Mouse (Mus musculus) Patski (cell line): ENCODE data around the gene Pold1. TPM values are rescaled to one million over a fixed set of nuclear protein-coding genes. Genes with fewer than 3 reads are reported as not detected.
A peak's percentile ranks its signal among the peaks of the same experiment; 100 is the strongest.

Source experiments
- ATAC-seq: fragments of 100-300 bp; one replicate; pipeline ENCODE4 v1.8.0; 2021
- CTCF ChIA-PET: fragments of 350-600 bp; sonication (Branson Sonifier 250); formaldehyde crosslinking; loops from one replicate; lab custom pipeline; 2022; ENCODE audit warnings: inconsistent platforms; lab: Charles Lee
- POLR2A ChIA-PET: fragments of 350-600 bp; sonication (Branson Sonifier 250); formaldehyde crosslinking; loops from one replicate; lab custom pipeline; 2022; ENCODE audit warnings: antibody characterized with exemption, inconsistent platforms; lab: Charles Lee
- DNase-seq: peaks from one replicate; pipeline ENCODE4 v3.0.0-alpha.2; 2011; ENCODE audit warnings: low read depth, low spot score
- H3K27me3 ChIP-seq: fragments of 371-371 bp; one replicate; pipeline ENCODE4 v1.5.1; 2021
- CTCF ChIP-seq: fragments of 100-300 bp; IDR thresholded peaks from one replicate; pipeline ENCODE4 v1.5.1; 2021
- in situ Hi-C: fragments of 300-500 bp; cut with MboI; formaldehyde crosslinking; loops from 3 replicates; pipeline ENCODE4 v1.11.1; 2018; ENCODE audit warnings: low pct_unique_long_range_greater_than_20kb, mixed read lengths
- polyA plus RNA-seq: library from polyadenylated mRNA; unstranded; gene quantifications from one replicate; pipeline ENCODE4 v1.2.3, GENCODE M21; 2021

The Pold1 gene
- 30.9 TPM for polyA plus RNA-seq

DNA sequence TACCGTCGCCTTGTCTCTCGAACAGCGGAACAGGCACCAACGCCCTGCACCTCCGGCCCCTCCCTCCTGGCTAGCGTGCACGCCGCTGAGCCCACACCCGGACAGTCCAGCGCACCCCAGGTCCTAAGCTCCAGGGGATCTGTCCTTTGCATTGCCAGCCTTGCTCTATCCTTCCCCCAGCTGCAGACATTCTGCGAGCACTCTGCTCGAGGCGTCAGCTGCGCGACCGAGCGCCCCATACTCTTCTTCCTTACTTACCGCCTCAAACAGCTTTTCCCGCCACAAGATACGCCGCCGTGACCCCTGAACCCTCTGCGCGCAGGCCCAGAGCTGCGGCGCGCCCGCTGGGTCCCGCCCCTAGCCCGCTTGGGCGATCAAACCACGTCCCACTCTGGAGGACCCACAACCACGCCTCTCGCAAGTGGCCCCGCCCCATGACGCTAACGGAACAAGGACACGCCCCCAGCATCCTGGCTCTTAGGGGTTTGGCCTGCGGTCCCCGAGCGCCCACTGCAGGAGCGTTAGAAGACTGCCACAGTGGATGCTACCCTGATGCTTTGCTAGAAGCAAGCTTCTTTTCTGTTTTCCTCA lies at the start of gene Pold1:
Gene Pold1 (minus strand): TSS at position 353 of the 591 bp plus-strand sequence.
- H3K27me3 ChIP-seq = no peaks in the 10 kb centered on the region
- CTCF ChIA-PET = interaction anchor here (0.7 to 3.5 kb wide), 11 partner anchors 12 to 52 kb away, joined by 3 to 27 read pairs (median 5); partner anchors contain the start of genes Emc10, Fam71e1 and Spib
- peak; percentile 86 for ATAC-seq
- POLR2A ChIA-PET = interaction anchor here (0.8 to 1.1 kb wide), 4 partner anchors 11 to 61 kb away, joined by 3 to 4 read pairs (median 4); no protein-coding TSS in a partner anchor
- in situ Hi-C loops = no loop called here
- DNase-seq = peak; percentile 90
- no peak for TF ChIP-seq CTCF

DNA sequence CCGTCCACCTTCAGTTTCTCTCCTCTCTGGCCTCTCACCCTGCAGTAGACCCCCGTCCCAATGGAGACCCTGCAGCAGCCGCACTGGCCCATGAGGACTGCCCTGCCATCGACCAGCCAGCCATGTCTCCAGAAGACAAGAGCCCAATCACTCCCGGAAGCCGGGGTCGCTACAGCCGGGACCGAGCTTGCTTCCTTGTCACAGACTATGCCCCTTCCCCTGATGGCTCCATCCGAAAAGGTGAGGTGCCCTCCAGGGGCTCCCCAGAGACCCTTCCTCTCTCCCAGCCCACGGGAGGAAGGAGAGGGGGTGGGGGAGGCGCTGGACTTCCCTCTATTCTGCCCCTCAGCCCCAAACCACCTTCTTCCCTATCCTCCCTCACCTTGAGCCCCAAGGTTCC lies 49.7 kb upstream of the Pold1 start:
- DNase-seq = no peak
- peaks cover 8% of the 10 kb centered on the region for H3K27me3 ChIP-seq
- POLR2A ChIA-PET = no interaction called here
- no peak for ATAC-seq
- TF ChIP-seq CTCF = no peak
- CTCF ChIA-PET = no interaction called here
- in situ Hi-C loops = no loop called here

DNA sequence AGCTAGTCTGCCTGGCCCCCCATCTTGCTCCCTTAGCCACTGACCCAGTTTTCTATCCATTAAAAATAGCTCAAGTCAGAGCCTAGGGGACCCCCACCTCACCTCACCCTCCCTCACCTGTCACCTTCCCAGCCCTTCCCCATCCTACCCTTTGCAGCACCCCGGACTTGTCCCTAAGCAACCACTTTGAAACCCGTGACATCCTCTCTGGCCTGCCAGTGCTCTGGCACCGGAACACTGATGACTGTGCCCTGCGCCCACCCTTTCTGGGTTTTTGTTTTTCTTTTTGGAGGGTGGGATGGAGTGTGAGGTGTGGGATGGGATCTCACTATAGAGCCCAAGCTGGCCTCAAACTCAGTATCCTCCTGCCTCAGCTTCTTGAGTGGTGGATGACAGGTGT lies 49.0 kb upstream of the Pold1 start:
- ChIA-PET CTCF (no interaction called here), POLR2A (no interaction called here)
- H3K27me3 ChIP-seq = peaks cover 6% of the 10 kb centered on the region
- in situ Hi-C loops = no loop called here
- DNase-seq (no peak), ATAC-seq (no peak)
- TF ChIP-seq CTCF = no peak

DNA sequence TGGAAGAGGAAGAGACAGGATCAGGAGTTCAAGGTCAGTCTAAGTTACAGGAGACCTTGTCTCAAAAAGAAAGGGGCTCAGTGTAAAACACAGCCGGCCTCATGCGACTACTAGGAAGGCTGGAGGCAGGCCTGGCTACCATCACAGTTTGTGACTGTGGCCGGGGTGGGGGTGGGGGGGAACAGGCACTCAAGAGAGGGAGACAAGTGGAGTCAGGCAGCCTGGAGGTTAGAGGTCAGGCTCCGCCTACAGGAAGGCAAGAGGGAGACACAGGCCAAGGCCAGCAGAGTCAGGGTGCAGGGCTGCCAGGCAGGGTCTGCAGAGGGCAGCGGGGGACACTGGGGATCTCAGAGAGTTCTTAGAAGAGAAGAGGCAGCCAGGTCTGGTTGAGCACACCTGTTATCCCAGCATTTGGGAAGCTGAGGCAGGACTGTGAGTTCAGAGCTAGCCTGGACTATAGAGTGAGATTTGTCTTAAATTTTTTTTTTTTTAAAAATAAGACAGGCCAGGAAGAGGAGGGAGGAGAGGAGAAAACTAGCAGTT lies 48.4 kb upstream of the Pold1 start:
- no peak for TF ChIP-seq CTCF
- H3K27me3 ChIP-seq = peaks cover 1% of the 10 kb centered on the region
- CTCF ChIA-PET = no interaction called here
- DNase-seq (no peak), ATAC-seq (no peak)
- in situ Hi-C loops = no loop called here
- POLR2A ChIA-PET = no interaction called here

DNA sequence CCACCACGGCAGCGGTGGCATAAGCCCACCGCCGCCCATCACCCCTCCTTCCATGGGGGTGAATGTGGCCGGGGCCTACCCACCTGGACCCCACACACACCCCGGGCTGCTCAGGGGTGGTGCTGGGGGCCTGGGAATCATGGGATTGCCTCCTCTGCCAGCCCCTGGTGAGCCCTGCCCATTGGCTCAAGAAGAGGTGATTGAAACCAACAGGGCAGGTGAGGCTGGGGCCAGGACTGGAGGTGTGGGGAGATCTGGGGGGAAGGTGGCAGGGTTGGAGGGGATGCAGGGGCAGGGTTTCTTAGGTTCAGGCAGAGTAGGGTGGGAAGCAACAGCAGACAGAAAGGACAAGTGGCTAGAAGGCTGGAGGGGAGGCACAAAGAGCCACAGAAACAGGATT lies 47.4 kb upstream of the Pold1 start:
- H3K27me3 ChIP-seq = peaks cover 9% of the 10 kb centered on the region
- ChIA-PET POLR2A (no interaction called here), CTCF (no interaction called here)
- in situ Hi-C loops = no loop called here
- no peak for ATAC-seq
- no peak for TF ChIP-seq CTCF
- DNase-seq = no peak

DNA sequence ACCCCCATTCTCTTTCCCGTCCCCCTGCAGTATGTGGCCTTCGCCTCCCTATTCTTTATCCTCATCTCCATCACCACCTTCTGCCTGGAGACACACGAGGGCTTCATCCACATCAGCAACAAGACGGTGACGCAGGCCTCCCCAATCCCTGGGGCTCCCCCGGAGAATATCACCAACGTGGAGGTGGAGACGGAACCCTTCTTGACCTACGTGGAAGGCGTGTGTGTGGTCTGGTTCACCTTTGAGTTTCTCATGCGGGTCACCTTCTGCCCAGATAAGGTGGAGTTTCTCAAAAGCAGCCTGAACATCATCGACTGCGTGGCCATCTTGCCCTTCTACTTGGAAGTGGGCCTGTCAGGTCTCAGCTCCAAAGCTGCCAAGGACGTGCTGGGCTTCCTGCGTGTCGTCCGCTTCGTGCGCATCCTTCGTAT lies 46.5 kb upstream of the Pold1 start:
- POLR2A ChIA-PET = no interaction called here
- CTCF ChIA-PET = no interaction called here
- DNase-seq (no peak), ATAC-seq (no peak)
- H3K27me3 ChIP-seq = peaks cover 10% of the 10 kb centered on the region
- in situ Hi-C loops = no loop called here
- no peak for TF ChIP-seq CTCF

DNA sequence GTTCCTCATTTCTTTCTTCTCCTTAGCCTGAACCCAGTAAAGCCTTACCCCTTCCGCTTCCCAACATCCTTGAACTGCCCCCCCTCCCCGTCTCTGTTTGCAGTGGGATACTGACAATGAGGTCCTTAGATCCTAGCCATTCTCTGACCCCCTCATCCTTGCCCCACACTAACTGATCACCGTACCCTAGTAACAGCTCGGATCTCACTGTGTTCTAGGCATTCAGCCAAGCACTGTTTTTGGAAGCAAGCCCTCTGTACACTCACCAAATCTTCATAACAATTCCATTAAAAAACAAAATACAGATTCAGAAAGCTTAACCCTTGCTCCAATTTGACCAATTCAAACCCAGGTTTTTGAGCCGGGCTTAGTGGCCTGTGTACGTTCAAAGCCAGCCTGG lies 45.6 kb upstream of the Pold1 start:
- CTCF ChIA-PET = no interaction called here
- in situ Hi-C loops = no loop called here
- peaks cover 17% of the 10 kb centered on the region for H3K27me3 ChIP-seq
- no peak for DNase-seq
- ATAC-seq = no peak
- no peak for TF ChIP-seq CTCF
- POLR2A ChIA-PET = no interaction called here

DNA sequence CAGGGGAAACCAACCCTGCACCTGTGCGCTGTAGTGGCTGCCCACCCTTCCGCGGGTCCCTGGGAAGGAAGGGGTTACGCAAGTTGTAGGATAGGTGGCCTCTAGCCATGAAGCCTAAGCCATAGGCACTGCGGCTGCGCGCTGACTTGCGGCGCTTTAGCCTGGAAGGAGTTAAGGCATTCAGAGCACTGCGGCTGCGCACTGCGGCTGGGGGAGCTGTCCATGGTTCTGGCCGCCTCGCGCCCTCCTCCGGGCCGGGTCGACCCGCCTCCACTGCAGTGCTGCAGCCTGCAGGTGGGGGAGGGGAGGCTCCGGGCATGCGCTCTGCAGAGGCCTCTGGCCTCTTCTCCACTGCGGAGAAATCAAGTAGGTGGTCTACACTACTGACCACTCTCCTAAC lies 45.1 kb upstream of the Pold1 start:
- CTCF ChIA-PET = no interaction called here
- POLR2A ChIA-PET = no interaction called here
- ATAC-seq (no peak), DNase-seq (no peak)
- in situ Hi-C loops = no loop called here
- TF ChIP-seq CTCF = no peak
- H3K27me3 ChIP-seq = peaks cover 17% of the 10 kb centered on the region

DNA sequence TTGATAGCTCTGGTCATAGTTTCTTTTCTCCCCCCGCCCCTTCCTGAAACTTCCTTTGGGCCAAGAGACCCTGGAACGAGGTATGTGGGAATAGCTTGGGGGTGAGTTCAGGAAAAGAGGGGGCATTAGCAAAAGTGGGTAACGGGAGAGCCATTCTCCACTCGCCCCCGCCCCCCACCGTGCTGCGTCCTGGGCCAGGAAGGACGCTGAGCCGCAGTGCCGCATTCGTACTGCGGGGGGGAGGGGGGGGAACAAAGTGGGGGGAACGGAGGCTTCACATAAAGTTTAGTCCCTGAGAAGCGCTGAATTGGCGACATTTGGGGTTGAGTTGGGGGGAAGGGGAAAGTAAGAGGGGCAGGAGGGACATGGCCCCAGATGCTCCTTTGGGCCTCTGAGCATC lies 44.4 kb upstream of the Pold1 start:
- DNase-seq (no peak), ATAC-seq (no peak)
- POLR2A ChIA-PET = no interaction called here
- CTCF ChIA-PET = no interaction called here
- TF ChIP-seq CTCF = no peak
- in situ Hi-C loops = no loop called here
- peaks cover 17% of the 10 kb centered on the region for H3K27me3 ChIP-seq

DNA sequence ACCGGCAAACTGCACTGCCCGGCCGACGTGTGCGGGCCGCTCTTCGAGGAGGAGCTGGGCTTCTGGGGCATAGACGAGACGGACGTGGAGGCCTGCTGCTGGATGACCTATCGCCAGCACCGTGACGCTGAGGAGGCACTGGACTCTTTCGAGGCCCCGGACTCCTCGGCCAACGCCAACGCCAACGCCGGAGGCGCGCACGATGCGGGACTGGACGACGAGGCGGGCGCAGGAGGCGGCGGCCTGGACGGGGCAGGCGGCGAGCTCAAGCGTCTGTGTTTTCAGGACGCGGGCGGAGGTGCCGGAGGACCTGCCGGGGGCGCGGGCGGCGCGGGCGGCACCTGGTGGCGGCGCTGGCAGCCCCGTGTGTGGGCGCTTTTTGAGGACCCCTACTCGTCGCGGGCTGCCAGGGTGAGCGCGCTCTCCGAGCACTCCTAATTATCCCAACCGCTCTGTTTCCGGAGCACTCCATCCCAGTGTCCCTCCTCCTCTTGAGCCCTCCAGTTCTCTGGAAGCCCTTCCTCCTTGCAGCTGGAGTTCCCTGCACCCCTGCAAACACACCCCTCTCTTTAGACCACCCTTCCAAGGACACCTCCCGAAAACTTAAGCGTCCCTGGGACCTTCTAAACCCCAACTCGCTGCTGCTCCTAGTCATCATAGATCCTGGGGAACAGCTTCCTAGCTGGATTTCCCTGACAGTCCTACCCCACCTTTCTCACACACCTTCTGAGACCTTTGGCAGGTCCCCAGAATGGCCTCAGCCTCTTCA lies 42.9 kb upstream of the Pold1 start:
- ATAC-seq (no peak), DNase-seq (no peak)
- peaks cover 24% of the 10 kb centered on the region for H3K27me3 ChIP-seq
- in situ Hi-C loops = no loop called here
- ChIA-PET POLR2A (no interaction called here), CTCF (no interaction called here)
- no peak for TF ChIP-seq CTCF
